Mouse (Mus musculus): ENCODE results near the gene Me1. TPM values are rescaled to one million over a fixed set of nuclear protein-coding genes. Genes with fewer than 3 reads are reported as not detected.

The Me1 gene
- polyA plus RNA-seq, 1 experiment = 33.6 TPM

GRCm38 (mm10) chr9:86714089-86714488 lies 18.3 kb upstream of the Me1 start:
- Histone ChIP-seq H3K36me3 (ENCODE audit: control insufficient read depth, insufficient read depth) (no peaks in the 10 kb centered on the region), H3K4me2 (ENCODE audit: low read depth) (no peak overlapping the region), H3K4me3 (no peak overlapping the region), H3ac (ENCODE audit: control insufficient read depth, insufficient read length) (no peak overlapping the region), H3K79me2 (ENCODE audit: control insufficient read depth, insufficient read depth) (no peaks in the 10 kb centered on the region), H3K27me3 (ENCODE audit: control insufficient read depth, insufficient read depth, insufficient read length) (no peaks in the 10 kb centered on the region)
- TF ChIP-seq POLR2A (IDR thresholded peaks at IDR 0.05; ENCODE audit: insufficient read length, low read depth) (no peak), REST (IDR thresholded peaks at IDR 0.05; ENCODE audit: insufficient read depth, insufficient read length) (no peak), USF1 (IDR thresholded peaks at IDR 0.05; ENCODE audit: low read depth) (no peak), MYOG (IDR thresholded peaks at IDR 0.05; ENCODE audit: control insufficient read depth in 1 of 3, insufficient read depth in 1 of 3, insufficient read length in 2 of 3, low read depth in 2 of 3) (no peak), TCF12 (IDR thresholded peaks at IDR 0.05; ENCODE audit: insufficient read depth, poor library complexity, severe bottlenecking) (no peak), SRF (IDR thresholded peaks at IDR 0.05; ENCODE audit: control insufficient read depth, insufficient read length, low read depth) (no peak), TCF3 (IDR thresholded peaks at IDR 0.05; ENCODE audit: insufficient read length, low read depth) (no peak), MAX (IDR thresholded peaks at IDR 0.05; ENCODE audit: low read depth) (no peak), CEBPB (IDR thresholded peaks at IDR 0.05; ENCODE audit: insufficient read depth, poor library complexity, severe bottlenecking) (no peak)

DNA sequence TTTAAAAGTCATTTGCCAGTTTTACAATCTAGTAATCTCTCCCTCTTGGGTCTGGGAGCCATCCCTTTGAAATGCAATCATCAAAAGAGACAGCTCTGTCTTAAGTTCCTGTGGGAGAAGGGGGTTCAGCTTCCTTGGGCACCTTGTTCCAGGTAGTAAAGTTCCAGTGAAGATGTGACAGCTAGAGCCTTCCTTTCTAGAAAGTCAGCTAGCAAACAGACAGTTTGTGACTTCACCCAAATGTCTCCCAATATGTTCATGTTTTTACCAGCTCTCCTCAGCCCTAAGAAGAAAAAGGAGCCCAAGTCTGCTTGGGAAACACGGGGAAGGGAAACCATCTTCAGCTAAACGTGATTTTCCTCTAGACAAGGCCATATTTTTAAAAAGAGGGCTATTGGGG lies 16.9 kb upstream of the Me1 start:
- no peak overlapping the region for H3K4me3 ChIP-seq
- no peaks in the 10 kb centered on the region for H3K27me3 ChIP-seq (ENCODE audit: control insufficient read depth, insufficient read depth, insufficient read length)
- H3K79me2 ChIP-seq (ENCODE audit: control insufficient read depth, insufficient read depth) = no peaks in the 10 kb centered on the region
- TF ChIP-seq MYOD1 (IDR thresholded peaks at IDR 0.05; ENCODE audit: control insufficient read depth in 1 of 3, insufficient read length in 2 of 3, low read depth in 2 of 3) (no peak), TCF12 (IDR thresholded peaks at IDR 0.05; ENCODE audit: insufficient read depth, poor library complexity, severe bottlenecking) (no peak), SRF (IDR thresholded peaks at IDR 0.05; ENCODE audit: control insufficient read depth, insufficient read length, low read depth) (no peak), E2F4 (IDR thresholded peaks at IDR 0.05; ENCODE audit: insufficient read depth) (no peak), CEBPB (IDR thresholded peaks at IDR 0.05; ENCODE audit: insufficient read depth, poor library complexity, severe bottlenecking) (no peak), TCF3 (IDR thresholded peaks at IDR 0.05; ENCODE audit: insufficient read length, low read depth) (no peak), USF1 (IDR thresholded peaks at IDR 0.05; ENCODE audit: low read depth) (no peak), REST (IDR thresholded peaks at IDR 0.05; ENCODE audit: insufficient read depth, insufficient read length) (no peak)
- H3K36me3 ChIP-seq (ENCODE audit: control insufficient read depth, insufficient read depth) = no peaks in the 10 kb centered on the region
- H3K4me2 ChIP-seq (ENCODE audit: low read depth) = no peak overlapping the region
- no peak overlapping the region for H3ac ChIP-seq (ENCODE audit: control insufficient read depth, insufficient read length)

- Histone ChIP-seq H3ac (ENCODE audit: control insufficient read depth, insufficient read length) (no peak overlapping the region), H3K27me3 (ENCODE audit: control insufficient read depth, insufficient read depth, insufficient read length) (no peaks in the 10 kb centered on the region), H3K79me2 (ENCODE audit: control insufficient read depth, insufficient read depth) (no peaks in the 10 kb centered on the region), H3K4me3 (no peak overlapping the region), H3K4me2 (ENCODE audit: low read depth) (no peak overlapping the region), H3K36me3 (ENCODE audit: control insufficient read depth, insufficient read depth) (no peaks in the 10 kb centered on the region)
- TF ChIP-seq REST (IDR thresholded peaks at IDR 0.05; ENCODE audit: insufficient read depth, insufficient read length) (no peak), MYOG (IDR thresholded peaks at IDR 0.05; ENCODE audit: control insufficient read depth in 1 of 3, insufficient read depth in 1 of 3, insufficient read length in 2 of 3, low read depth in 2 of 3) (no peak), MAX (IDR thresholded peaks at IDR 0.05; ENCODE audit: low read depth) (no peak), TCF12 (IDR thresholded peaks at IDR 0.05; ENCODE audit: insufficient read depth, poor library complexity, severe bottlenecking) (no peak), USF1 (IDR thresholded peaks at IDR 0.05; ENCODE audit: low read depth) (no peak), POLR2A (IDR thresholded peaks at IDR 0.05; ENCODE audit: insufficient read length, low read depth) (no peak), MYOD1 (IDR thresholded peaks at IDR 0.05; ENCODE audit: control insufficient read depth in 1 of 3, insufficient read length in 2 of 3, low read depth in 2 of 3) (no peak), SRF (IDR thresholded peaks at IDR 0.05; ENCODE audit: control insufficient read depth, insufficient read length, low read depth) (no peak), TCF3 (IDR thresholded peaks at IDR 0.05; ENCODE audit: insufficient read length, low read depth) (no peak), CEBPB (IDR thresholded peaks at IDR 0.05; ENCODE audit: insufficient read depth, poor library complexity, severe bottlenecking) (no peak), E2F4 (IDR thresholded peaks at IDR 0.05; ENCODE audit: insufficient read depth) (no peak), POLR2AphosphoS2 (IDR thresholded peaks at IDR 0.05; ENCODE audit: insufficient read length, low read depth) (no peak)
Observed at GRCm38 (mm10) chr9:86710091-86710634, 14.4 kb upstream of the Me1 start.

- Histone ChIP-seq H3K4me2 (ENCODE audit: low read depth) (peak overlapping the region; percentile 52), H3K79me2 (ENCODE audit: control insufficient read depth, insufficient read depth) (no peaks in the 10 kb centered on the region), H3ac (ENCODE audit: control insufficient read depth, insufficient read length) (no peak overlapping the region), H3K27me3 (ENCODE audit: control insufficient read depth, insufficient read depth, insufficient read length) (no peaks in the 10 kb centered on the region), H3K36me3 (ENCODE audit: control insufficient read depth, insufficient read depth) (no peaks in the 10 kb centered on the region), H3K4me3 (no peak overlapping the region)
- TF ChIP-seq MAX (IDR thresholded peaks at IDR 0.05; ENCODE audit: low read depth) (no peak), SRF (IDR thresholded peaks at IDR 0.05; ENCODE audit: control insufficient read depth, insufficient read length, low read depth) (no peak), TCF12 (IDR thresholded peaks at IDR 0.05; ENCODE audit: insufficient read depth, poor library complexity, severe bottlenecking) (no peak), USF1 (IDR thresholded peaks at IDR 0.05; ENCODE audit: low read depth) (no peak), E2F4 (IDR thresholded peaks at IDR 0.05; ENCODE audit: insufficient read depth) (no peak), REST (IDR thresholded peaks at IDR 0.05; ENCODE audit: insufficient read depth, insufficient read length) (no peak), TCF3 (IDR thresholded peaks at IDR 0.05; ENCODE audit: insufficient read length, low read depth) (no peak), MYOD1 (IDR thresholded peaks at IDR 0.05; ENCODE audit: control insufficient read depth in 1 of 3, insufficient read length in 2 of 3, low read depth in 2 of 3) (no peak), CEBPB (IDR thresholded peaks at IDR 0.05; ENCODE audit: insufficient read depth, poor library complexity, severe bottlenecking) (no peak), POLR2AphosphoS2 (IDR thresholded peaks at IDR 0.05; ENCODE audit: insufficient read length, low read depth) (no peak), POLR2A (IDR thresholded peaks at IDR 0.05; ENCODE audit: insufficient read length, low read depth) (no peak), MYOG (IDR thresholded peaks at IDR 0.05; ENCODE audit: control insufficient read depth in 1 of 3, insufficient read depth in 1 of 3, insufficient read length in 2 of 3, low read depth in 2 of 3) (no peak)
Observed at GRCm38 (mm10) chr9:86708921-86709320, 13.2 kb upstream of the Me1 start.

Measured in myocyte (in vitro differentiated cells).